Mouse (Mus musculus) intestine, embryonic 16.5 days (tissue): ENCODE results near the gene Med26. TPM values are rescaled to one million over a fixed set of nuclear protein-coding genes. Genes with fewer than 3 reads are reported as not detected.

ENCODE experiments used
- ATAC-seq: fragments of 200-750 bp; cut with Nextera tagmentation; 2 replicates; pipeline ENCODE4 v1.8.0; 2017; ENCODE audit warnings: moderate TSS enrichment, moderate library complexity
- H3K27ac ChIP-seq: fragments of 300-500 bp; sonication (generic); 2 replicates; pipeline ENCODE4 v1.5.1; 2014; ENCODE audit warnings: mild to moderate bottlenecking, low read length
- H3K27me3 ChIP-seq: fragments of 300-500 bp; sonication (generic); replicated peaks from 2 replicates; pipeline ENCODE4 v1.6.1; 2014; ENCODE audit warnings: low read length, control low read depth, mixed read lengths; ENCODE audit not compliant: control insufficient read depth, insufficient read depth
- H3K36me3 ChIP-seq: fragments of 300-500 bp; sonication (generic); 2 replicates; pipeline ENCODE4 v1.6.1; 2014; ENCODE audit warnings: low read length, control low read depth; ENCODE audit not compliant: control insufficient read depth, insufficient read depth
- H3K4me1 ChIP-seq: fragments of 300-500 bp; sonication (generic); 2 replicates; pipeline ENCODE4 v1.6.1; 2014; ENCODE audit warnings: low read length, control low read depth, mixed read lengths; ENCODE audit not compliant: control insufficient read depth, insufficient read depth
- H3K4me2 ChIP-seq: fragments of 300-500 bp; sonication (generic); 2 replicates; pipeline ENCODE4 v1.6.1; 2014; ENCODE audit warnings: low read depth, low read length, control low read depth
- H3K4me3 ChIP-seq: fragments of 300-500 bp; sonication (generic); 2 replicates; pipeline ENCODE4 v1.5.1; 2014; ENCODE audit warnings: mild to moderate bottlenecking, low read length
- H3K9ac ChIP-seq: fragments of 300-500 bp; sonication (generic); 2 replicates; pipeline ENCODE4 v1.6.1; 2014; ENCODE audit warnings: low read depth, low read length
- H3K9me3 ChIP-seq: fragments of 300-500 bp; sonication (generic); 2 replicates; pipeline ENCODE4 v1.6.1; 2016; ENCODE audit warnings: low read length, control low read depth; ENCODE audit not compliant: control insufficient read depth
- WGBS: fragments of 180-500 bp; shearing (Covaris S2); extraction: QIAGEN DNeasy Blood & Tissue Kit; methylation state at CpG from one replicate; pipeline ENCODE4 v1.1.7; 2014; 5-methylcytosine and 5-hydroxymethylcytosine counted together
- polyA plus RNA-seq: library from polyadenylated mRNA; unstranded; fragments of >200 nt; fragmentation: Nextera tagmentation; extraction: Ambion mirVana; gene quantifications from 2 replicates; pipeline ENCODE4 v1.2.1, GENCODE M21; 2015

The Med26 gene
- polyA plus RNA-seq, 1 experiment from 2014 or later, result 14.2 TPM

DNA sequence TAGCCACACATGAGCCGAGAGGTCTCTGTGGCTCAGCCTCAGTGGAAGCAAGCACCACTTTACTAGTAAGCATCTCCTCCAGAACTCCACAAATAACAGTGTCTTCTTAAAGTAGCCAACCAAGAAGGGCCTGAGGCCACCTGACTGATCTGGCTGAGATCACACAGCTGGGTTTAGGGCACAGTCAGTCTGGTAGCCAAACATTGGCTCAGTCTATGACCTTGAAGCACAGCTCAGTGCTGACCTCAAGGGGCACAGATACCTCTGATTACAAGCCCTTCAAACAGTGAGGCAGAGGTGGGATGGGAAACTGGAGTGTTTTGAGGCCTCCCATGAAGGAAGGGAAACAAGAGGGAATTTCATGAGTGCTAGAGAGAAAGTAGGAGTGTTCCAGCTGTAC, 35.4 kb downstream of the Med26 start:
- no peak overlapping the region for H3K4me3 ChIP-seq
- no peak for ATAC-seq
- H3K9ac ChIP-seq, result no peak overlapping the region
- peaks cover 6% of the 10 kb centered on the region for H3K4me1 ChIP-seq
- no peaks in the 10 kb centered on the region for H3K27me3 ChIP-seq
- no peaks in the 10 kb centered on the region for H3K9me3 ChIP-seq
- no peaks in the 10 kb centered on the region for H3K36me3 ChIP-seq
- no peak overlapping the region for H3K4me2 ChIP-seq
- no peak overlapping the region for H3K27ac ChIP-seq
- 88% methylated on average over 1 of the region's 1 CpGs for WGBS

DNA sequence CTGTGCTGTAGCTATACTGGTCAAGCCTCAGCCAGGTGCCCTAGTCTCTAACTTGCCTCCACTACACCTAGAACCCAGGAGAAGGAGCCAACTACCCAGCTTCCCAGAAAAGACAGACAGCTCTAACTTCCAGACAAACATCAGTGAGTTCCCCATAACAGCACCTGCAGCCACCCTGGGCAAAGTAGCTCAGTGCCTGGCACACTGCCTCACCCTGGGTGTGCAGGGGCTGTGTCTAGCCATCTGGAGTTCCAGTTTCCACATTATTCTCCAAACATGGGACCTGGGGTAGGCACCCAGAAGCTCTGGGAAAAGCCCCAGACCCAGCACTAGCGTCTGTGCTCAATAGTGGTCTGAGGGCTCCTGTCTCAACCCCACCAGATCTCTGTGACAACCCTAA, 40.6 kb downstream of the Med26 start:
- Histone ChIP-seq H3K4me2 (no peak overlapping the region), H3K4me3 (no peak overlapping the region), H3K9me3 (no peaks in the 10 kb centered on the region), H3K27me3 (no peaks in the 10 kb centered on the region), H3K27ac (no peak overlapping the region), H3K9ac (no peak overlapping the region), H3K36me3 (no peaks in the 10 kb centered on the region), H3K4me1 (peaks cover 9% of the 10 kb centered on the region)
- 83% methylated on average over 1 of the region's 1 CpGs for WGBS
- ATAC-seq, result no peak

DNA sequence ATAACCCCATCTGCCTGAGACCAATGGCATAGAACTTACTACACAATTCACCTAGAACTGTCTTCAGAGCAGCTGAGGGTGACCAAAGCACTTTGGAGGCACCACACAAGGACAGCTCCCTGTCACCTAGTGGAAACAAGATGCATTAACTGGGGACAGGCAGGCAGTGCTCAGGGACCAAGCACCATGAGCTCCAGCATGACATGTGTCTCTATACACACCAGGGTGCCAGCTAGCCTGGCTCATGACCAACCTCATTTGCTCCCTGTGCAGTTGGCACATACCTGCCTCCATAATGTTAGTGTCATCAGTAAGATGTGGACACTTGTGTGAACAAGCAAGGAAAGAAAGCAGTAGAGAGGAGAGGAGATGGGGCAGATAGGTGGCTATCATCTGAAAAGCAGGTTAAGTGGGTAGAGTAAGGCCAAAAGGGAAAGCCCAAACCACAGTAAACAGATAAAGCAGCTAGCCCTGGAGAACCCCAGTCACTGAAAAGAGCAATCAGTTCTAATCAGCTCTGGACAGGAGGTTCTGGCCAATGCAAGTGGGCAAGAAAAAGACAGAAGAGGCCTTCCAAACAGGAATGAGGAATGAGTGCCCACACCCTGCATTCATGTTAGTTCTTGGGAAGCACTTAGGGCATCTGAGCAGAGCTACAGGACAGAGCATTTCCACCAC, 43.3 kb downstream of the Med26 start:
- no peak for ATAC-seq
- Histone ChIP-seq H3K9me3 (no peaks in the 10 kb centered on the region), H3K9ac (no peak overlapping the region), H3K4me1 (peaks cover 12% of the 10 kb centered on the region; the same call in 1 of the 2 replicates), H3K4me3 (no peak overlapping the region), H3K27me3 (no peaks in the 10 kb centered on the region), H3K27ac (no peak overlapping the region), H3K36me3 (no peaks in the 10 kb centered on the region), H3K4me2 (no peak overlapping the region)

DNA sequence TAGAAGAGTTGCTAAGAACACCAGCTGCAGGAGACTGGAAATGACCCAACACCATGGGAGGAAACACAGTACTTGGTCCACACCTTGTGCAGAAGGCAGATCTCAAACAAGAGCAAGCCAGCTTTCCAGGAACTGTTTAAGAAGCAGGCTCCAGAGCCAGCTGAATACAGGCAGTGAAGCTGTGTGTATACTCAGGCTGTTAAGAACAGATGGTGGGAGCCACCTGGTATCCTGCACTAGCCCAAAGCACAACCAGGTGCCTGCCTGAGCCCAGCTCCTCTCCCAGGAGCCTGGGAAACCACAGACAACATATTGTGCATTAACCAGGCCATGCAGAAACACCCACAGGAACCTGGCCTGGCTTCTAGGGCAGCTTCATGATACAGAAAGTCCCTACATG, 43.9 kb downstream of the Med26 start:
- no peak overlapping the region for H3K27ac ChIP-seq
- ATAC-seq, result no peak
- no peaks in the 10 kb centered on the region for H3K27me3 ChIP-seq
- no peak overlapping the region for H3K9ac ChIP-seq
- no peak overlapping the region for H3K4me2 ChIP-seq
- H3K9me3 ChIP-seq, result no peaks in the 10 kb centered on the region
- H3K4me1 ChIP-seq, result peaks cover 9% of the 10 kb centered on the region; the same call in 1 of the 2 replicates
- no peaks in the 10 kb centered on the region for H3K36me3 ChIP-seq
- H3K4me3 ChIP-seq, result no peak overlapping the region

DNA sequence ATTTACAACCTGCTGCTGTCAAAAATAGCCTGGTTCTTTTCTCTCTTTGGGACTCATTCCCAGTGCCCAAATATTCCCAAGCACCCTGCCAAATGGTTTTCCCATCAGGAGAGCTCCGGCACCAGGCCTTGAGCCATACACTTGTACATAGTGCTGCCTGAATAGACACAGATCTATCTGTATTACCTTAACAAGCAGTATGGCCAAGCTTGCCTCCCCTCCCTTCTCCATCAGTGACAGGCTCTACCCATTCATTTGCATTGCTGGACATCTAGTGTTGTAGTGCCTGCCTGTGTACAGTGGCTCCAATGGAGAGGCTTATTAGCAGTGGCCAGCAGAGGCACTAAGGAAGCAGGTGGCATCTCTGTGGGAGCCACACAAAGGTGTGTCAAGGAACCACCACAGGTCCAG, 47.5 kb downstream of the Med26 start:
- no peaks in the 10 kb centered on the region for H3K9me3 ChIP-seq
- no peak overlapping the region for H3K9ac ChIP-seq
- H3K4me1 ChIP-seq, result peaks cover 9% of the 10 kb centered on the region; the same call in 1 of the 2 replicates
- peak overlapping the region; percentile 60 for H3K27ac ChIP-seq
- H3K27me3 ChIP-seq, result no peaks in the 10 kb centered on the region
- peaks cover 13% of the 10 kb centered on the region for H3K36me3 ChIP-seq
- no peak overlapping the region for H3K4me2 ChIP-seq
- 0 out of 2 replicates have a peak, but pooled peaks have one; percentile 2 for ATAC-seq
- 82% methylated on average over 1 of the region's 1 CpGs for WGBS
- no peak overlapping the region for H3K4me3 ChIP-seq

DNA sequence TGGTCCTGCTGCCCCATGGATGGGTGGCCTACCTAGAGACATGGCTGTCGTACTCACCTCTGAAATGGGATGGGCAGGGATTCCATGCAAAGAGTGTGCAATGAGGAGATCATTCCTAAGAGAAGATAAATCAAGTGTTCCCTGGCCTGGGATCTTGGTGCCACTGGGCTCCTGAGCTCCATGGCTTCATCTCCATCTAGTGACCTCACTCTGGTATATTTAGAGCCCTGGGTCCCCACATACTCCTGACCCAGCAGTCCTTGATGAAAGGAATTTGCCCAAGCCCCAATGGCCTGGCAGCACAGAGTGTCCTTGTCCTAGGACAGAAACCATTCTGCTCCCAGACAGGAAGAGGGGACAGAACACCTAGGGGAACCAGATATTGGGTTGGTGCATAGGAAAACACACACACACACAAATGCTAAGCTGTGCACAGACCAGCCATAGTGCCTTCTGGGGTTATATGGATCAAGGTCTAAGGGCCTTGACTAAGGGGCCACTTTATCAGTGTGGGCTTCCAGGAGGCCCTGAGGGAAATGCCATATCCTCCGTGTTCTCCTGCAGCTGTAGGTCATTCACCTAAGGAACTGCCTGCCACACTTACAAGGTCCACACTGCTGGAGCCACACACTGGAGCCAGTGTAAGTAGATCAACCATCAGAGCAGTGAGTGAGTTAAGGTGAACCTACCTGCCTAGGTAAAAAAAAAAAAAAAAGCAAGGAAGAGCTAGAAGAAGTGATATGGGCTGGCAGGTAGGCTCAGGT, 48.4 kb downstream of the Med26 start:
- no peak overlapping the region for H3K4me3 ChIP-seq
- H3K9me3 ChIP-seq, result no peaks in the 10 kb centered on the region
- 0 out of 2 replicates have a peak overlapping the region, but pooled peaks have one; percentile 11 for H3K4me2 ChIP-seq
- no peaks in the 10 kb centered on the region for H3K27me3 ChIP-seq
- peaks cover 17% of the 10 kb centered on the region for H3K36me3 ChIP-seq
- H3K9ac ChIP-seq, result no peak overlapping the region
- 84% methylated on average over 2 of the region's 2 CpGs for WGBS
- H3K27ac ChIP-seq, result peak overlapping the region; percentile 60
- peak; percentile 72 for ATAC-seq
- H3K4me1 ChIP-seq, result peaks cover 9% of the 10 kb centered on the region; the same call in 1 of the 2 replicates

DNA sequence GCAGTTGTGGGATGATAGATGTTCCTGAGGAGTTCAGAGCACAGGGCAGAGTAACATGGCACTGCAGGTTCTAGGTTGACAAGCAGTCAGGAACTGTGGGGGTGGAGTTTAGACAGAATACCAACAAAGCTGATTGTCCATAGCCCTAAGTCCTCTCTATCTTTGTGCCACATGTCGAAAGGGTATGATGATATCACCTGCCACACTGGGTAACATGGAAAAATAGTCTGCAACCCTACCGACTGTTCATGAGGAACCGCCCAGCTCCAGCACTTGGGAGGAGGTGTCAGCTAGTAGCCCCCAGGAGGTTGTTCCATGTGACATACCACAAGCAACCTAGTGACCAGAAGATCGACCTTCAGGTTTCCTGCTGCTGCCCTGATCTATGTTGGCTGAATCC, 49.5 kb downstream of the Med26 start:
- peaks cover 17% of the 10 kb centered on the region for H3K36me3 ChIP-seq
- 88% methylated on average over 4 of the region's 4 CpGs for WGBS
- no peak overlapping the region for H3K9ac ChIP-seq
- no peaks in the 10 kb centered on the region for H3K27me3 ChIP-seq
- H3K4me3 ChIP-seq, result no peak overlapping the region
- no peak overlapping the region for H3K4me2 ChIP-seq
- ATAC-seq, result no peak
- H3K4me1 ChIP-seq, result peaks cover 15% of the 10 kb centered on the region
- no peak overlapping the region for H3K27ac ChIP-seq
- no peaks in the 10 kb centered on the region for H3K9me3 ChIP-seq

DNA sequence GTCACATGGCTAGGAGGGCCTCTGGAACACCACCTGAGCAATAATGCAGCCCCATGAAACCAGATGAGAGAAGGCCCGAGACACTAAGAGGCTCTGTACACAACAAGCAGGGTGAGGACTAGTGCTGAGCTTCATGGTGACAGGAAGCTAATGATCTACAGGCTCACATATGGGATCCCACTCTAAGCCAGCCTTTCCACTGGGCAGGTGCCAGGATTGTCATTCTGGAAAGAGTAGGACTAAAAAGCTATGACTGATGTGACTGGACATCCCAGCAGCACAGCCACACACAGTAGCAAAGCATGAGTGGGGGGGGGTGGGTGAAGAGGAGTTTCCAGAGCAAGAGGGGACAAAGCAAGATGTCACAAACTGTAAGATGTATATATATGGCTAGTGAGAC, 50.2 kb downstream of the Med26 start:
- Histone ChIP-seq H3K9me3 (no peaks in the 10 kb centered on the region), H3K4me2 (no peak overlapping the region), H3K36me3 (peaks cover 17% of the 10 kb centered on the region), H3K4me3 (no peak overlapping the region), H3K27ac (no peak overlapping the region), H3K9ac (no peak overlapping the region), H3K4me1 (peaks cover 16% of the 10 kb centered on the region), H3K27me3 (no peaks in the 10 kb centered on the region)
- no peak for ATAC-seq
- 66% methylated on average over 1 of the region's 1 CpGs for WGBS

DNA sequence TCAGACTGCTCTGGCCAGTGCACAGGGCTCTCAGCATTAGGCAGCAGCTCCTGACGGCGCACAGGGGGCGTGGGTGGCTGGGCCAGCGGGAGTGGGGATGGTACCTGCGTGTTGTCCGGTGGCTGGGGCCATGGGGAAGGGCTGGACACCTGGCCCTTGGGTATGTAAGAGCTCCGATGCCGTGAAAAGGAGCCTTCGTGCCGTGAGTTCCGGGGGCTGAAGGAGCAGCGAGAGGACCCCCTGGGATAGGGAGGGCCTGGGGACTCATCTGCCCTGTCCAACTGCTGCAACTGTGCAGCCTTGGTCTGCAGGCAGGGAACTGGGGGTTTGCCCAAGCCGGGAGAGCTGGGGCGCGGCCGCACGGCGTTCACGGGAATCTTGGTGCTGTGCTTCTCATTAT, 51.9 kb downstream of the Med26 start:
- 92% methylated on average over 19 of the region's 19 CpGs for WGBS

More for the DNA sequence above, 51.9 kb downstream of the Med26 start:
- Histone ChIP-seq H3K4me2 (no peak overlapping the region), H3K9me3 (no peaks in the 10 kb centered on the region), H3K36me3 (peaks cover 17% of the 10 kb centered on the region), H3K27me3 (no peaks in the 10 kb centered on the region), H3K9ac (no peak overlapping the region), H3K4me3 (no peak overlapping the region), H3K27ac (no peak overlapping the region), H3K4me1 (peaks cover 21% of the 10 kb centered on the region)
- no peak for ATAC-seq
